Mouse (Mus musculus) brown adipose tissue, adult 24 weeks (tissue): ENCODE results near the gene N4bp2l1. TPM values are rescaled to one million over a fixed set of nuclear protein-coding genes. Genes with fewer than 3 reads are reported as not detected.

ENCODE experiments used
- H3K27ac ChIP-seq: fragments of 200-500 bp; replicated peaks from 2 replicates; pipeline ENCODE4 v1.5.1; 2012; ENCODE audit warnings: low read depth, mild to moderate bottlenecking, low read length
- H3K4me1 ChIP-seq: fragments of 200-500 bp; 2 replicates; pipeline ENCODE4 v1.6.1; 2012; ENCODE audit warnings: low read length, mixed read lengths; ENCODE audit not compliant: control insufficient read depth, insufficient read depth, insufficient read length
- H3K4me3 ChIP-seq: fragments of 200-500 bp; 2 replicates; pipeline ENCODE4 v1.5.1; 2012; ENCODE audit warnings: low read depth, mild to moderate bottlenecking, low read length, moderate library complexity; ENCODE audit not compliant: insufficient read depth
- polyA plus RNA-seq: library from polyadenylated mRNA; stranded (reverse); fragments of >200 nt; gene quantifications from 2 replicates; pipeline ENCODE4 v1.2.4, GENCODE M21; 2012; ENCODE audit not compliant: missing spikeins, insufficient read depth, insufficient read length

The N4bp2l1 gene
- polyA plus RNA-seq, 1 experiment: 23.6 TPM

DNA sequence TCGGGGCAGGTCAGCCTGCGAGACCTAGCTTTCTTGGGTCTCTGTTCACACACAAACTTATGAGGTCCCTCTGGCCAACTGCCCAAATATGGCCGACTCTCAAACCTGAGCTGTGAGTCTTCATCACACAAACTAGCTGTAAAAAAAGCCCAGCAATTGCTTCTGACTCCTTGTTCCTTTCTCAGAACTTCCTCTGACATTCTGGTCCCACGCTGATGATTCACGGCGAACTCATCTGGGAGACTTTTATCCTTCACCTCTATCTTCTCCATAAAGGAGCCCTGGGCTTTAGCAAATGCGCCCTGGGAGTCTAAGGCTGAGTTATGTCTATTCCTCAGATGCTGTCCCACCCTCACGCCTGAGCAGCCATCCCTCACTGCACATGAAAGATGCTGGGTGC, 10.6 kb upstream of the N4bp2l1 start:
- Histone ChIP-seq H3K4me1 (peaks cover 5% of the 10 kb centered on the region; the same call in 1 of the 2 replicates), H3K27ac (no peak overlapping the region), H3K4me3 (no peak overlapping the region)

DNA sequence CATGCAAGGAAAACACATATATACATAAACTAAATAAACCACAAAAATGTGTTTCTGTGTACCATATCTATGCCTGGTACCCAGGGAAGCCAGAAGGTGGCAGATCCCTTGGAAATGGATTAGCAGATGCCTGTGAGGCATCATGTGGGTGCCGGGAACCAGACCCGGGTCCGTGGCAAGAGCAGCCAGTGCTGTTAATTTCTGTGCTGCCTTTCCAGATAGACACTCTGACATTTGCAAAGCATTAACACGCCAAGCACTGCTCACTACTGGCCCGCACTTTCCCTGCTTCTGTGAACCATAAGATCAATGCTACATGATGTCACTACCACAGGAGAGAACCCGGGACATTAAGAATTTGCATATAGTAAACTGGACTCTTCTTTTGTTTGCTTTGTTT, 9.1 kb upstream of the N4bp2l1 start:
- no peaks in the 10 kb centered on the region for H3K4me1 ChIP-seq
- H3K4me3 ChIP-seq: no peak overlapping the region
- no peak overlapping the region for H3K27ac ChIP-seq

DNA sequence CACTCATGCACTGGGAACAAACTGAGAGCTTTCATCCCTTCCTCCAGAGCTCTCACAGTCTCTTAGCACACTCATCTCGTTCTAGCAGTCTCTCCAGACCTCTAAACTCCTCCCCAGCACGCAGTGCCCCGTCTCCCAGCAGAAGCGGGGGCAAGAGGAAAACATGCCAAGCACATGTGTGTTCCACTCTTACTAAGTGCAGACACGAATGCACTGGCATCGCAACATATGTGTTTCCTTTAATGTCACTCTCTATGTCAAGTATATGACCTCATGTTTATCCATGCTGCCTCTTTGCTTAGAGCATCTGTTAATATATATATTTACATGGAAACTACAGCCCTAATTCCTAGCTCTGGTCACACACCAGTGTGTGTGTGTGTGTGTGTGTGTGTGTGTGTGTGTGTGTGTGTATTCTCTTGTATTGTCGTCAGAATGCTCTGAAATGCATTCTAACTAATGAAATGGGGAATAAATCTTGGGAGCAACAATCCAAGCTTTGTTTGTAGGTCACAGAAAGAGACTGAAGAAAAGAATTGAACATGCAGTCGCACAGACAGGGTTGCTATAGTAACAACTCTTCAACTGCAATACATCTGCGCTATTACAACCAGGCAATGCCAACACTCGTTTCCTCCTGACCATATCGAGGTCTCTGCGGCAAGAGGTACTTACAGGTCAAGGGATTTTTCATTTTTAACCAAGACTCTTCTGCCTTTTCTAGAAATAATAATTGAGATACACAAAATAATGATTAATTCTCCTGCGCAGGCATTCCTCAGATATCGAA, 4.6 kb upstream of the N4bp2l1 start:
- no peak overlapping the region for H3K4me3 ChIP-seq
- H3K4me1 ChIP-seq: peaks cover 3% of the 10 kb centered on the region; the same call in 1 of the 2 replicates
- H3K27ac ChIP-seq: no peak overlapping the region

DNA sequence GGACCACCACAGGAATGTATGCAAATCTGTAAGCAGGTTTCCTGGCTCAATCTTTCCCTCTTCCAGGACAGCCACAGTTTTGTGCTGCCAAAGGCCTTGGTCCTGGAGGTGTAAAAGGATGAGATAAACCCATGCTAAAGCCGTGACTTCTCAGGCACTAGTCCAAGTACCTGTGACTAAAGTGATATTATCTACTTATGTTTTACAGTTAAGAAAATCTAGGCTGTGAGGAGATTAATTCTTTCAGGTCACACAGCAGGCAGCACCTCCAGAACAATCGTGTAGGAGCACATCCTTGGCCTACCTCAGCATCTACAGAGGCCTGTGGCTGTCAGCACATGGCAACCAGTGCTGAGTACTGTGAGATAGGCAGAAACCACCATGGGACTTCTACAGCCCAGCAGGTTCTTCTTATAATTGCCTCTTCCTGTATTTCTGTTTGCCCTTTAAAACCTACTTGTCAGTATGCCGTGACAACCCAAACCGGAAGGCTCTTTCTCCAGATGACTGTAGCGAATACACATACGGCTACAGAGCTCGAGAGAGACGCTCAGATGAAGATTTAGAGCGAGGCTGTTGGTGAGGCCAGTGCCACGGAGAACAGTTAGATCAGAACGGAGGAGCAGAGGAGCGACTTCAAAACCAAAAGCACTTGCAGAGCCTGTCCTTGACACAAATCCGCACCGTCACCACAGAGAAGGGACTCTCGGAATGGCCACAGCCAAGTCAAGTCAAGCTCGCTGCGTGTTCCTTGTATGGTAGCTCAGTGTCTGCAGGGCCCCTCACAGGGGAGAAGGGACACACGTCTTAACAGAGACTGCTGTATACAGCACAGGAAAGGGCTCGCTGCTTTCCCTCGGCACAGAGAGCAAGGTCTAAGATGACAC, 3.8 kb upstream of the N4bp2l1 start:
- peak overlapping the region; percentile 27; the same call in 1 of the 2 replicates for H3K4me3 ChIP-seq
- H3K4me1 ChIP-seq: peaks cover 3% of the 10 kb centered on the region; the same call in 1 of the 2 replicates
- H3K27ac ChIP-seq: peak overlapping the region; percentile 33

DNA sequence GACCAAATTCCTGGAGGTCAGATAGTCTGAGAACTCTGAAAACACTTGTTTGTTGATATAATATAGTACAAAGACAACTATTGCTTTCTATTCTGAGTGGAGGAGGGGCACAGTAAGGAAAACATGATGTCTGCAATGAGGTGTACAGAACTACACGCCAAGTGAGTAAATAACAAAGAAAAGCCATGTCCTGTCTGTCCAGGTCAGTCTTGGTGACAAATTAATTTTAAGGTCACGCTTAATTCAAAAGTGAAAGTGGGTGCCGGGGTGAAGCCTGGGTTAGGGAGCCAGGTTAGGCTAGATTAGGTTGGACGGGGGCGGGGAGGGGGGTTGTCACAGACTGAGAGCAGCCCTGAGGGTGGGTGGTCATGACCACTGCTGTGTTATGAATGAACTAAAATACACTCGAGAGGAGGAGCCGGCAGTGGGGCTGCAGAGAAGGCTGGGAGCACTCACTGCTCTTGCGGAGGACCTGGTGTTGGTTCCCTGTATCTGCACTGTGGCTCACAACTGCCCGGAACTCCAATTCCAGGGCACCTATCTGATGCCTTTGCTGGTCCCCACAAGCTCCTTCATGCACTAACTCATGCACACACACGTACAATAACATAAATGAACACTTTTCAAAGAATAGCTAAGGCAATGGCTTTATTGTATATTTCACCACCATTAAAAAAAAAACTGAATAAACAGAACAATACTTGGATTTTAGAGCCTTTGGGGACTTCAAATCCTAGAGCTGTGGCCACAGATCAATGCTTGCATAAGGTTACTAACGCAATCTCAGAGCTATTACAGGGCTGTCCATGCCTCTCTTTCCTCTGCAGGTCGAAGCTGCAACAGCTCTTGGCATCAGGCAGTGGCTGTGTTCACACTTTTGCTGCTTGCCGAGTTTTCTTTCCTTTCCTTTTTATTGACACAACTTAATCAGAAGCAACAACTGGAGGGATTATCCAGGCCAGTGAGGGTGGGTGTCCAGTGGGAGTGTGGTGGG, 2.6 kb upstream of the N4bp2l1 start:
- Histone ChIP-seq H3K4me3 (no peak overlapping the region; the same call in 1 of the 2 replicates), H3K4me1 (peaks cover 3% of the 10 kb centered on the region; the same call in 1 of the 2 replicates), H3K27ac (no peak overlapping the region)

DNA sequence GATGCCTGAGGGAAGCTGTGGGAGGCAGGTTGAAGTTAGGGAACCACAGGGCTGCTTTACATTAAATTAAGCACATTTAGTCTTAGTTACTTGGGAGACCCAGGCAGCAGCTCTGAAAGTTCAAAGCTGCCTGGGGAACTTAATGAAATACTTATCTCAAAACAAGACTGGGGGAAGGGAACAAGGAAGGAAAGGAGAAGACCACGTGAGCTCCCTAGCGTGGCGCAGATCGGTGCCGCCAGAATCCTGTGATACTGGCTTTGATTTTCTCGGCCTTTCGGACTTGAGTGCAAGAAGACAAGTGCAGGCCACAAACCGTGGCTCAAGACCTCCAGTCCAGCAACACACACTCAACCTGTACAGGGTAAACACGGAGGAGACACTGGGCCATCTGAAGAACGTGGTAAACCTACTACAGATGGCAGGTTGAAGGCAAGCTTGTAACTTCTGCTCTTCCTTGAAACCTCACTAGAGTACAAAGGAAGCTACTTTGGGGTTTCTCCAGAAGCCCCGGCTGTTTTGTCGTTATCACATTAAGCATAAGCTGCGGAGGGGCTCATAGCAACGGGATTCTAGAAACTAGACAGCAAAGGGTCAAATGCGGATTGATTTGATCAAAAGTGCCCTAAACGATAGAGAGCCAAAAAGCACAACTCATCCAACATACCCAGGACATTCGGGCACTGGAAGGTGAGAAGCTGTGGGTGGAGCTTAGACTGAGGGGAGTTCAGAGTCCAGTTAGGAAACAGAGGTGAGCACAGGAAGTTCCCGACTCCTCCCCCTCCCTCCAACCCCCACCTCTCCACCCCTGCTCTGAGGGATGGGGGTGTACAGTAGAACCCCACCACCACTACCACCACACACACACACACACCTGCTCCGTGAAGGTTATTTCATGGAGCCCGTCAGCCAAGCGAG, 1.5 kb upstream of the N4bp2l1 start:
- H3K4me3 ChIP-seq: peak overlapping the region; percentile 23; the same call in 1 of the 2 replicates

DNA sequence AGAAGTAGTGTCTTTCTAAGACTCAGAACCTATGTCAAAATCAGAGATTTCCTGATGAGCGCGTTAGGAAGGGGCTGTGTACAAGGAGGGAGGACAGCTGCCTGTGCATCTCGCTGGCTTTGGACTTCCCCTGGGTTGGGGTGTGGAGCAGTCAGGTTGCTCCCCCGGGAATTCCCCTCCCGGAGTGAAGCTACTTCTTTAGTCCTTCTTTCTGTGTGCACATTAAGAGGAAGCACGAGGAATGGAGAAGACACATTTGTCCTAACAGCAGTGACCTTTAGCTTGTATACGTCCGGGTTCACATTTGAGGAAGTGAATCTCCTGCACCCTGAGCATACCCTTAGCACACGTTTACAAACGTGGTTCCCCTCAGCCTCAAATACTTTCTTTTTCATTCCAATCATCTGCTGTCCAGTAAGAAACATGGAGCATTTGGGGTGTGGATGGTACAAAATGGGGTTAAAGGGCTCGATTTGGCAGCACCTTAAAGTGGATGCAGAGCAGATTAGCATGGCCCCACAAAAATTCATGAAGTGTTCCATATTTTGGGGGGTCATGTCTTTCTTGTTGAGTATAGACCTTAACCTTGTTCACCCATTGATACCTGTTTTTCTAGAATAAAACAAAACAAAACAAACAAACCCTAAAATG, 1.5 kb downstream of the N4bp2l1 start:
- H3K4me3 ChIP-seq: 0 out of 2 replicates have a peak overlapping the region, but pooled peaks have one; percentile 9

More for the DNA sequence above, 1.5 kb upstream of the N4bp2l1 start:
- H3K27ac ChIP-seq: peak overlapping the region; percentile 8; the same call in 1 of the 2 replicates
- peaks cover 3% of the 10 kb centered on the region; the same call in 1 of the 2 replicates for H3K4me1 ChIP-seq

DNA sequence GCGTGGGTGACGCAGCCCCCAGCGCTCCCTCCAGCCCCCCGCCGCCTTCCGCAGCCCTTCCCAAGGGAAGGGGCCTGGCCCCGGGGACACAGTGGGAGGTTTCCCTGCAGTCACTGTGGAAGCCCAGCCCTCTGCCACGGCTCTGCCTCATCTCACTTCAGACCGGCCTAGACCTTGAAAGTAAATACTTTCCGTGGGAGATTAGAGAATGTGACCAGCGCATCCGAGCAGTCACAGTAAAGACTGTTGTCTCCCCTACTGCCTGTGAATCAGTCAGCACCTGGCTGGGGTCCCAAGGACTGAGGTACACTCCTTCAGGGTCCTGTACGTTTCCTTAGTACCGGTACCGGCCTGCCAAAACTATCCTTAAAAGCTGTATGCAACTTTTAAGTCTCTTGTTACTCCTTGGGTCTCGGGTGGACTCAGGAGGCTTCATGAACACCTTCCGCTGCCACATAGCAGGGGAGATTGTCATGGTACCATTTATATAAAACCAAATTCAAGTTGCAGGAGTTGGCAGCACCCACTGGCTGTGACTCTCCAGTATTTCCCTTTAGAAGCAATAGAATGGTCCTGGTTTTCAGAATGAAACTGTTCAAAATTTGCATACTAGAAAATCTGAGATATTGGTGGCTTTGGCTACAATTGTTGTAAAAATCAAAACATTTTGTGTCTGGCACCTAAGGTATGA, 2.2 kb downstream of the N4bp2l1 start:
- Histone ChIP-seq H3K4me3 (peak overlapping the region; percentile 99), H3K27ac (peak overlapping the region; percentile 26; the same call in 1 of the 2 replicates), H3K4me1 (no peaks in the 10 kb centered on the region)

More for the DNA sequence above, 1.5 kb downstream of the N4bp2l1 start:
- Histone ChIP-seq H3K4me1 (peaks cover 3% of the 10 kb centered on the region; the same call in 1 of the 2 replicates), H3K27ac (peak overlapping the region; percentile 26; the same call in 1 of the 2 replicates)

DNA sequence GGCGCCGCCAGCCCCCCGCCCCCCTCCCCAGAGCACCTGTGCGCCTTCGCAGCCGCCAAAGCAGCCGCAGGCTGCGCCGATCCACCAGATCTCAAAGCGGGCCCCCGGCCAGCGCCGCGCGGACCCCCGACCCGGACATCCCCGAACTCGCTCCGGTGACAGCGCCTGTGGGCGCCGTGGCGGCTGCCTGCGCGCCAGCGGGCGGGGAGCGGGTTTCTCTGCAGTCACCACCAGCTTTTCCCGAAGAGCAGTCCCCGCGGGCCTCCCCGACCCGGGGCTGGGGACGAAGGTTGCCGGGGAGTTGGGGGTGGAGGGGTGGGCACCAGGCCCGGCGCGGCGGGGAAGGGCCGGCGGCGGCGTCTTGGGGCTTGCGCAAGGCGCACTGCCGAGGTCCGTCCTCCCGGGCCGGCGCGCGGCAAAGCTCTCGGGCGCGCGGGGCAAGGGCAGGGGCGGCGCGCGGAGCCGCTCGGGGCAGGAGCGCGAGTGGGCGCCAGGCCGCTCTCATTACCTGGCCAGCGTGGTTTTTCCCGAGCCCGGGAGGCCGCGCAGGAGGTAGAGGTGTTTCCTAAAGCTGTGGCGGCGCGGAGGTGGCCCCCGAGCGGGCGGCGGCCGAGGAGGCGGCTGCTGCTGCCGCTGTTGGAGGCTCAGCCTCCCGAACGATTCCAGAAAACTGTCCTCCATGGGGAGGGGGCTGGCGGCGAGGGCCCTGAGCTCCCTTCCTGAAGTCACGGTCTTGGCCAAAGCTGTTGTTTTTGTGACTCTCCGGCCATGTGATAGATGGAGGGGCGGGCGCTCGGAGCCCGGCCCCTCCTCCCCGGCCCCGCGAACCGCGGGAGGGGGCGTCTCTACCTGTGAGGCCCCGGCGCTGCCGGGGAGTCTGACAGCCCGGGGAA, 3.0 kb downstream of the N4bp2l1 start:
- Histone ChIP-seq H3K4me3 (peak overlapping the region; percentile 99), H3K4me1 (no peaks in the 10 kb centered on the region), H3K27ac (peak overlapping the region; percentile 92)

DNA sequence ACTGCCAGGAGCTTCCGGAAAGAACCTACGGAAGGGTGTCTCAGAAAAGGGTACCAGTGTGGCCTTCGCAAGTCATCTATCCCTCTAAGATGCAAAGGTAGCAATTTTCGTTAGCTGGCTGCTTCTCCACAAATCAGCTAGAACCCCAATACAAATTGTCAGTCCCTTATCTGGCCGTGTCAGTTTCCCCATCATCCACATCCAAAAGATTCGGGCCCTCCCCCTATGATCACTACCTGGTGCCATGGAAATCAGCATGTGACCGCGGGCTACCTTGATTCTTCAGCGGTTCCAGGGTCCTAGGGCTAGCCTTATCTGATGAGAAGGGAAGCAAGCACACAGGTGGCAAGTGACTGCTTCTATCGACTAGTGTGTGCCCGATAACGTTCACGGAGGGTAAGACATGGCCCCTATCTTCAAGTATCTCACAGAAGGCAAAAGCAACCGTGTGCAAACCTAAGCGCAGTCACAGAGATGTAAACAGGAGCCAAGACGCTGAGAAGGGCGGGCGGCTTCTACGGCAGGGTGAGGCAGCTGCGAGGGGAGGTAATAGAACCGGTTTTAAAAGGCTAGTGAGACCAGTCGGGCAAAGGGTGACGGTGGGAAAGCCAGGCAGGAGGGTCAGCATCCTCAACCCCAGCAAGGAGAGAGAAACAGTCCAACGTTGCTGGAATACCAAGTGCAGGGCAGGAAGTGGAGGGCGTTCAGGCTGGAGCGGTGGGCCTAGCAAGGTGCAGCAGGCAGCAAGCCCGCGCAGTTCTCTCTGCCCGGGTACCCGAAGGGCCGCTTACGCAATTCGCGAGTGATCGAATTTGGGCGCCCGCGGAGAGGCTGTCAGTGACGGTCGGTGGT, 3.9 kb downstream of the N4bp2l1 start:
- peak overlapping the region; percentile 63 for H3K27ac ChIP-seq
- peak overlapping the region; percentile 99 for H3K4me3 ChIP-seq
- H3K4me1 ChIP-seq: no peaks in the 10 kb centered on the region
